Mouse (Mus musculus) stomach, postnatal 0 days (tissue): ENCODE data around the gene Tor1aip1.

Experiments used
- CTCF ChIP-seq: IDR thresholded peaks from 2 replicates; pipeline ENCODE4 v1.5.1; 2016; ENCODE audit warnings: antibody characterized with exemption, low read depth, mild to moderate bottlenecking, moderate library complexity
- EP300 ChIP-seq: optimal IDR thresholded peaks from 2 replicates; pipeline ENCODE3; 2016; ENCODE audit warnings: antibody characterized with exemption

GRCm38 (mm10) chr1:156076474-156076873 is 40.2 kb upstream of the Tor1aip1 start:
- TF ChIP-seq CTCF (no peak), EP300 (no peak)
